In the genomic region with DNA sequence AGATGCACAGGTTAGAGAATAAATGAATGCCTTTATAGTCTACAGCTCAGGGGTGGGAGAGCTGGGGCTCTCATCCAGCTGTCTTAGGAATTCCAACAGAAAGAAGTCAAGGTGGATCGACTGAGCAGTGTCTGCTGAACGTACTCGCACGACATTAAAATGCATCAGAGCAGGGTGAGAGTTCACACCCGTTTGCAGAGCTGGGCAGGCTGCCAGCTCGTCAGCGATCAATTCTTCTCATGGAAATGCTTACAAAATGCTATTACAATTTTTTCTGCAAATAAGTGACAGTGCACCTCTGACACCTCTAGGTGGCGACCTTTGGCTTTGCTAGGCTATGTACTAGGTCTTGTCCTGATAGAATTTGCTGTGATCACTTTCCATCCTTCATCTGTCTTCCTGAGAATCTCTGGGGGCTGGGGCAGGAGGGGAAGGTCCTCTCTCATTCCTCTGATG, we compare ENCODE assay signal across 8 mouse cellular contexts.
A peak's percentile ranks its signal among the peaks of the same experiment; 100 is the strongest.
DNase-seq lines count a peak whose midpoint lies in the region; ATAC-seq and TF ChIP-seq lines count a peak whose summit lies in the region.

No protein-coding gene starts in this region.

- H3K9ac ChIP-seq in liver, embryonic 12.5 days = no peak overlapping the region
- H3K9ac ChIP-seq in forebrain, postnatal 0 days = no peak overlapping the region
- H3K9ac ChIP-seq in midbrain, embryonic 11.5 days (ENCODE audit: low read length) = no peak overlapping the region

- H3K36me3 ChIP-seq in liver, embryonic 12.5 days = no peaks in the 10 kb centered on the region
- H3K36me3 ChIP-seq in forebrain, postnatal 0 days (ENCODE audit: insufficient read depth) = no peaks in the 10 kb centered on the region
- H3K36me3 ChIP-seq in midbrain, embryonic 11.5 days (ENCODE audit: control insufficient read depth, insufficient read depth, low read length) = no peaks in the 10 kb centered on the region
- no peaks in the 10 kb centered on the region for H3K36me3 ChIP-seq in thymus, adult 2 months (ENCODE audit: control insufficient read depth, insufficient read depth, low read length)

- 50% methylated on average over 8 of the region's 8 CpGs for WGBS in liver, embryonic 12.5 days (ENCODE audit: insufficient replicate concordance)
- WGBS in forebrain, postnatal 0 days = 2% methylated on average over 8 of the region's 8 CpGs
- WGBS in midbrain, embryonic 11.5 days = 50% methylated on average over 8 of the region's 8 CpGs
- 59% methylated on average over 8 of the region's 8 CpGs for WGBS in thymus, adult 2 months

- no peaks in the 10 kb centered on the region for H3K4me1 ChIP-seq in liver, embryonic 12.5 days
- H3K4me1 ChIP-seq in forebrain, postnatal 0 days (ENCODE audit: insufficient read depth) = 0 out of 2 replicates have a peak, but pooled peaks cover 5% of the 10 kb centered on the region
- H3K4me1 ChIP-seq in midbrain, embryonic 11.5 days (ENCODE audit: control insufficient read depth, insufficient read depth, low read length) = no peaks in the 10 kb centered on the region
- no peaks in the 10 kb centered on the region for H3K4me1 ChIP-seq in thymus, adult 2 months (replicated peaks; ENCODE audit: control insufficient read depth, insufficient read depth, low read length)

- DNase-seq in liver = peak; percentile 8
- peak; percentile 67 for DNase-seq in brain, embryonic 18.5 days (ENCODE audit: low read depth, low spot score)
- peak; percentile 88 for DNase-seq in forebrain, postnatal 0 days
- DNase-seq in layer of hippocampus, adult 9-10 months (ENCODE audit: low spot score) = peak; percentile 47
- DNase-seq in midbrain, embryonic 11.5 days (ENCODE audit: low spot score, missing footprints) = peak; percentile 84
- DNase-seq in telencephalon, adult 2 months (ENCODE audit: low read depth, low spot score) = peak; percentile 59
- no peak for DNase-seq in thymus, adult 2 months

- no peaks in the 10 kb centered on the region for H3K27me3 ChIP-seq in liver, embryonic 12.5 days (replicated peaks)
- no peaks in the 10 kb centered on the region for H3K27me3 ChIP-seq in forebrain, postnatal 0 days (ENCODE audit: insufficient read depth, low read length)
- no peaks in the 10 kb centered on the region for H3K27me3 ChIP-seq in midbrain, embryonic 11.5 days (ENCODE audit: control insufficient read depth, insufficient read depth, low read length)
- H3K27me3 ChIP-seq in thymus, adult 2 months (ENCODE audit: control insufficient read depth, insufficient read depth, low read length) = no peaks in the 10 kb centered on the region

- H3K4me2 ChIP-seq in liver, embryonic 12.5 days = no peak overlapping the region
- peak overlapping the region; percentile 32 for H3K4me2 ChIP-seq in forebrain, postnatal 0 days (ENCODE audit: low read depth)
- H3K4me2 ChIP-seq in midbrain, embryonic 11.5 days = no peak overlapping the region

- no peak overlapping the region for H3K4me3 ChIP-seq in liver, embryonic 12.5 days
- no peak overlapping the region for H3K4me3 ChIP-seq in forebrain, postnatal 0 days (ENCODE audit: low read depth, low read length)
- H3K4me3 ChIP-seq in midbrain, embryonic 11.5 days (ENCODE audit: low read depth, low read length) = no peak overlapping the region
- no peak overlapping the region for H3K4me3 ChIP-seq in thymus, adult 2 months (ENCODE audit: control insufficient read depth, insufficient read depth, low read length)

- H3K9me3 ChIP-seq in liver, embryonic 12.5 days (replicated peaks) = 0 out of 2 replicates have a peak, but pooled peaks cover 3% of the 10 kb centered on the region
- no peaks in the 10 kb centered on the region for H3K9me3 ChIP-seq in forebrain, postnatal 0 days (ENCODE audit: low read length)
- H3K9me3 ChIP-seq in midbrain, embryonic 11.5 days (ENCODE audit: control insufficient read depth, low read length) = no peaks in the 10 kb centered on the region

- ATAC-seq in liver, embryonic 12.5 days = no peak
- ATAC-seq in forebrain, postnatal 0 days = peak; percentile 94
- ATAC-seq in midbrain, embryonic 11.5 days (ENCODE audit: low FRiP score) = peak; percentile 85

- H3K27ac ChIP-seq in liver, embryonic 12.5 days = no peak overlapping the region
- no peak overlapping the region for H3K27ac ChIP-seq in forebrain, postnatal 0 days (ENCODE audit: low read depth, low read length)
- no peak overlapping the region for H3K27ac ChIP-seq in midbrain, embryonic 11.5 days (ENCODE audit: low read depth, low read length)
- no peak overlapping the region for H3K27ac ChIP-seq in thymus, adult 2 months (ENCODE audit: control insufficient read depth, insufficient read depth, low read length)

- no peak for TF ChIP-seq POLR2A in thymus, adult 2 months (IDR thresholded peaks at IDR 0.05; ENCODE audit: control insufficient read depth, extremely low read depth, insufficient read depth, low read length, poor library complexity)

- TF ChIP-seq CTCF in forebrain, postnatal 0 days (IDR thresholded peaks at IDR 0.05; ENCODE audit: low read depth) = peak; percentile 85
- no peak for TF ChIP-seq CTCF in thymus, adult 2 months (IDR thresholded peaks at IDR 0.05; ENCODE audit: borderline replicate concordance, control insufficient read depth, extremely low read depth, insufficient read depth, low read length, poor library complexity)
